Mouse (Mus musculus) limb, embryonic 11.5 days (tissue): ENCODE data around the gene Fam214b. TPM values are rescaled to one million over a fixed set of nuclear protein-coding genes. Genes with fewer than 3 reads are reported as not detected.

ENCODE experiments used
- ATAC-seq: fragments of 200-750 bp; cut with Nextera tagmentation; 2 replicates; pipeline ENCODE4 v1.8.0; 2017; ENCODE audit warnings: low read depth; ENCODE audit not compliant: insufficient number of reproducible peaks, low FRiP score, low TSS enrichment
- DNase-seq: peaks from one replicate; pipeline ENCODE4 v3.0.0-alpha.2; 2015; ENCODE audit warnings: low spot score
- H3K27ac ChIP-seq: fragments of 300-500 bp; sonication (generic); replicated peaks from 2 replicates; pipeline ENCODE4 v1.5.1; 2014; ENCODE audit warnings: low read depth, mild to moderate bottlenecking, low read length
- H3K27me3 ChIP-seq: fragments of 300-500 bp; sonication (generic); 2 replicates; pipeline ENCODE4 v1.6.1; 2014; ENCODE audit warnings: mild to moderate bottlenecking, low read length, mixed read lengths; ENCODE audit not compliant: control insufficient read depth, insufficient read depth
- H3K36me3 ChIP-seq: fragments of 300-500 bp; sonication (generic); 2 replicates; pipeline ENCODE4 v1.6.1; 2014; ENCODE audit warnings: mild to moderate bottlenecking, low read length, moderate library complexity, mixed read lengths; ENCODE audit not compliant: control insufficient read depth, insufficient read depth
- H3K4me1 ChIP-seq: fragments of 300-500 bp; sonication (generic); 2 replicates; pipeline ENCODE4 v1.6.1; 2014; ENCODE audit warnings: low read length, mixed read lengths; ENCODE audit not compliant: control insufficient read depth, insufficient read depth
- H3K4me2 ChIP-seq: fragments of 300-500 bp; sonication (generic); 2 replicates; pipeline ENCODE4 v1.6.1; 2014; ENCODE audit warnings: low read depth, mild to moderate bottlenecking, moderate library complexity; ENCODE audit not compliant: severe bottlenecking
- H3K4me3 ChIP-seq: fragments of 300-500 bp; sonication (generic); 2 replicates; pipeline ENCODE4 v1.5.1; 2014; ENCODE audit warnings: low read depth, low read length
- H3K9ac ChIP-seq: fragments of 300-500 bp; sonication (generic); 2 replicates; pipeline ENCODE4 v1.6.1; 2014; ENCODE audit warnings: mild to moderate bottlenecking, low read length
- H3K9me3 ChIP-seq: fragments of 300-500 bp; sonication (generic); 2 replicates; pipeline ENCODE4 v1.6.1; 2016; ENCODE audit warnings: low read length; ENCODE audit not compliant: control insufficient read depth
- WGBS: fragments of 180-500 bp; shearing (Covaris S2); extraction: QIAGEN DNeasy Blood & Tissue Kit; methylation state at CpG from one replicate; pipeline ENCODE4 v1.1.7; 2014; 5-methylcytosine and 5-hydroxymethylcytosine counted together
- polyA plus RNA-seq: library from polyadenylated mRNA; unstranded; fragments of >200 nt; fragmentation: Nextera tagmentation; extraction: Ambion mirVana; gene quantifications from 2 replicates; pipeline ENCODE4 v1.2.1, GENCODE M21; 2014

The Fam214b gene
- polyA plus RNA-seq, 1 experiment from 2014 or later: 6.0 TPM

- Histone ChIP-seq H3K4me1 (peaks cover 13% of the 10 kb centered on the region), H3K9me3 (no peaks in the 10 kb centered on the region), H3K4me3 (peak overlapping the region; percentile 47; the same call in 1 of the 2 replicates), H3K27me3 (no peaks in the 10 kb centered on the region), H3K4me2 (peak overlapping the region; percentile 64), H3K9ac (0 out of 2 replicates have a peak overlapping the region, but pooled peaks have one; percentile 17), H3K27ac (no peak overlapping the region), H3K36me3 (no peaks in the 10 kb centered on the region)
- no peak for DNase-seq
- 40% methylated on average over 4 of the region's 4 CpGs for WGBS
- ATAC-seq: no peak
Measured at GRCm38 (mm10) chr4:43044673-43045072, 1.3 kb downstream of the Fam214b start.

GRCm38 (mm10) chr4:43043644-43044357 lies 2.2 kb downstream of the Fam214b start:
- Histone ChIP-seq H3K36me3 (no peaks in the 10 kb centered on the region), H3K27me3 (no peaks in the 10 kb centered on the region), H3K9me3 (no peaks in the 10 kb centered on the region), H3K4me2 (no peak overlapping the region; the same call in 1 of the 2 replicates), H3K27ac (peak overlapping the region; percentile 36; the same call in 1 of the 2 replicates), H3K9ac (no peak overlapping the region), H3K4me1 (peaks cover 20% of the 10 kb centered on the region), H3K4me3 (no peak overlapping the region)
- 23% methylated on average over 7 of the region's 7 CpGs for WGBS
- ATAC-seq: no peak
- DNase-seq: peak; percentile 50

GRCm38 (mm10) chr4:43040881-43041547 lies 5.0 kb downstream of the Fam214b start:
- Histone ChIP-seq H3K27ac (no peak overlapping the region), H3K4me1 (peaks cover 20% of the 10 kb centered on the region), H3K4me2 (no peak overlapping the region), H3K9ac (no peak overlapping the region), H3K4me3 (no peak overlapping the region), H3K36me3 (no peaks in the 10 kb centered on the region), H3K27me3 (no peaks in the 10 kb centered on the region), H3K9me3 (no peaks in the 10 kb centered on the region)
- ATAC-seq (no peak), DNase-seq (no peak)
- WGBS: 67% methylated on average over 9 of the region's 9 CpGs

GRCm38 (mm10) chr4:43040114-43040572 lies 5.9 kb downstream of the Fam214b start:
- peak overlapping the region; percentile 89 for H3K4me2 ChIP-seq
- H3K27me3 ChIP-seq: no peaks in the 10 kb centered on the region
- DNase-seq (peak; percentile 94), ATAC-seq (peak; percentile 97)
- H3K9me3 ChIP-seq: no peaks in the 10 kb centered on the region
- peak overlapping the region; percentile 64 for H3K9ac ChIP-seq
- no peaks in the 10 kb centered on the region for H3K36me3 ChIP-seq
- WGBS: 0% methylated on average over 25 of the region's 25 CpGs
- 0 out of 2 replicates have a peak overlapping the region, but pooled peaks have one; percentile 1 for H3K27ac ChIP-seq
- H3K4me3 ChIP-seq: peak overlapping the region; percentile 50
- H3K4me1 ChIP-seq: peaks cover 19% of the 10 kb centered on the region

- 3% methylated on average over 11 of the region's 11 CpGs for WGBS
- ATAC-seq: no peak; the same call in 1 of the 2 replicates
- Histone ChIP-seq H3K4me3 (peak overlapping the region; percentile 50), H3K36me3 (no peaks in the 10 kb centered on the region), H3K4me1 (peaks cover 15% of the 10 kb centered on the region), H3K27me3 (no peaks in the 10 kb centered on the region), H3K9me3 (no peaks in the 10 kb centered on the region), H3K27ac (0 out of 2 replicates have a peak overlapping the region, but pooled peaks have one; percentile 1), H3K9ac (peak overlapping the region; percentile 64), H3K4me2 (peak overlapping the region; percentile 89)
- DNase-seq: no peak
Measured at GRCm38 (mm10) chr4:43039609-43040008, 6.4 kb downstream of the Fam214b start.

GRCm38 (mm10) chr4:43038567-43039495 lies 7.2 kb downstream of the Fam214b start:
- no peak overlapping the region for H3K27ac ChIP-seq
- peak overlapping the region; percentile 50 for H3K4me3 ChIP-seq
- peak overlapping the region; percentile 89 for H3K4me2 ChIP-seq
- ATAC-seq (no peak), DNase-seq (peak; percentile 20)
- no peaks in the 10 kb centered on the region for H3K36me3 ChIP-seq
- no peaks in the 10 kb centered on the region for H3K9me3 ChIP-seq
- H3K4me1 ChIP-seq: peaks cover 8% of the 10 kb centered on the region
- 57% methylated on average over 15 of the region's 15 CpGs for WGBS
- no peaks in the 10 kb centered on the region for H3K27me3 ChIP-seq
- H3K9ac ChIP-seq: no peak overlapping the region; the same call in 1 of the 2 replicates

GRCm38 (mm10) chr4:43037860-43038566 lies 8.0 kb downstream of the Fam214b start:
- ATAC-seq: no peak
- H3K9ac ChIP-seq: no peak overlapping the region
- H3K4me1 ChIP-seq: peaks cover 8% of the 10 kb centered on the region
- H3K36me3 ChIP-seq: no peaks in the 10 kb centered on the region
- no peak for DNase-seq
- WGBS: 68% methylated on average over 4 of the region's 4 CpGs
- no peak overlapping the region for H3K27ac ChIP-seq
- H3K9me3 ChIP-seq: no peaks in the 10 kb centered on the region
- H3K27me3 ChIP-seq: no peaks in the 10 kb centered on the region
- no peak overlapping the region for H3K4me2 ChIP-seq
- no peak overlapping the region for H3K4me3 ChIP-seq
